Mouse (Mus musculus) left cerebral cortex, postnatal 14 days (tissue): ENCODE measurements at regions not wholly inside any gene's neighbourhood (a gene's known extent, or its start where the extent isn't known, plus 50 kb on each side); places are given as distances from the start of the nearest gene placed in this dataset.

Source experiments
- DNase-seq, 2 experiments: peaks; one replicate each; pipeline ENCODE4 v3.0.0; 2021 to 2022; ENCODE audit warnings: low spot score in 2 of 2, mixed read lengths in 1 of 2
- intact Hi-C: fragments of 180-260 bp; cut with DNase I; formaldehyde crosslinking; loops from one replicate; pipeline ENCODE4 v1.15.1; 2025

GRCm38 (mm10) chr10:19152773-19153172, 137.3 kb upstream of the Tnfaip3 start:
- DNase-seq: no peak
- intact Hi-C loops: no loop called here

GRCm38 (mm10) chr10:19150766-19151165, 135.3 kb upstream of the Tnfaip3 start:
- intact Hi-C loops: no loop called here
- no peak for DNase-seq

GRCm38 (mm10) chr10:19150005-19150404, 134.5 kb upstream of the Tnfaip3 start:
- intact Hi-C loops: no loop called here
- DNase-seq: no peak

- intact Hi-C loops: no loop called here
- no peak for DNase-seq
Observed at GRCm38 (mm10) chr10:19149196-19149869, 133.9 kb upstream of the Tnfaip3 start.

GRCm38 (mm10) chr10:19141481-19141880, 126.0 kb upstream of the Tnfaip3 start:
- DNase-seq: no peak
- intact Hi-C loops: no loop called here

GRCm38 (mm10) chr10:19140628-19141027, 125.2 kb upstream of the Tnfaip3 start:
- intact Hi-C loops: no loop called here
- DNase-seq: no peak

- no peak for DNase-seq
- intact Hi-C loops: no loop called here
Observed at GRCm38 (mm10) chr10:19139234-19139633, 123.8 kb upstream of the Tnfaip3 start.

GRCm38 (mm10) chr10:19138258-19138657, 122.8 kb upstream of the Tnfaip3 start:
- DNase-seq: no peak
- intact Hi-C loops: no loop called here

- no peak for DNase-seq
- intact Hi-C loops: no loop called here
Observed at GRCm38 (mm10) chr10:19127581-19128291, 112.3 kb upstream of the Tnfaip3 start.

- intact Hi-C loops: no loop called here
- DNase-seq: no peak
Observed at GRCm38 (mm10) chr10:19126922-19127321, 111.5 kb upstream of the Tnfaip3 start.

- intact Hi-C loops: no loop called here
Observed at GRCm38 (mm10) chr10:19126438-19126837, 111.0 kb upstream of the Tnfaip3 start.

GRCm38 (mm10) chr10:19123691-19124090, 108.2 kb upstream of the Tnfaip3 start:
- DNase-seq: no peak
- intact Hi-C loops: no loop called here

More at GRCm38 (mm10) chr10:19126438-19126837, 111.0 kb upstream of the Tnfaip3 start:
- DNase-seq: no peak

GRCm38 (mm10) chr10:19122221-19122620, 106.8 kb upstream of the Tnfaip3 start:
- intact Hi-C loops: no loop called here
- DNase-seq: peak; percentile 41 to 44

GRCm38 (mm10) chr10:19119281-19120049, 104.0 kb upstream of the Tnfaip3 start:
- intact Hi-C loops: no loop called here
- DNase-seq: no peak

GRCm38 (mm10) chr10:19118569-19119280, 103.3 kb upstream of the Tnfaip3 start:
- intact Hi-C loops: no loop called here

GRCm38 (mm10) chr10:19117071-19117605, 101.7 kb upstream of the Tnfaip3 start:
- DNase-seq: no peak
- intact Hi-C loops: no loop called here

More at GRCm38 (mm10) chr10:19118569-19119280, 103.3 kb upstream of the Tnfaip3 start:
- DNase-seq: no peak

GRCm38 (mm10) chr10:19112459-19112858, 97.0 kb upstream of the Tnfaip3 start:
- intact Hi-C loops: no loop called here
- no peak for DNase-seq

GRCm38 (mm10) chr10:19105231-19105681, 89.8 kb upstream of the Tnfaip3 start:
- intact Hi-C loops: no loop called here
- DNase-seq: peak in 1 of 2 experiments; percentile 3

GRCm38 (mm10) chr10:19104671-19105203, 89.3 kb upstream of the Tnfaip3 start:
- intact Hi-C loops: no loop called here
- DNase-seq: no peak
